Mouse (Mus musculus) E14TG2a.4 (cell line): ENCODE measurements around the gene Krtap4-7.

Experiments
- H3K27me3 ChIP-seq: 2 replicates; pipeline ENCODE4 v1.6.1; 2014; ENCODE audit warnings: low read length, control low read depth; ENCODE audit not compliant: insufficient read depth
- H3K36me3 ChIP-seq: 2 replicates; pipeline ENCODE4 v1.6.1; 2014; ENCODE audit warnings: low read length, control low read depth; ENCODE audit not compliant: insufficient read depth
- H3K4me1 ChIP-seq: replicated peaks from 2 replicates; pipeline ENCODE4 v1.6.1; 2014; ENCODE audit warnings: low read depth, low read length, control low read depth
- H3K4me3 ChIP-seq: replicated peaks from 2 replicates; pipeline ENCODE4 v1.5.1; 2014; ENCODE audit warnings: mild to moderate bottlenecking, low read length
- H3K9me3 ChIP-seq: 2 replicates; pipeline ENCODE4 v1.6.1; 2014; ENCODE audit warnings: low read length, control low read depth
- CTCF ChIP-seq: conservative IDR thresholded peaks from 2 replicates; pipeline ENCODE4 v1.5.1; 2014; ENCODE audit warnings: low read length
- NANOG ChIP-seq: IDR thresholded peaks from 2 replicates; pipeline ENCODE4 v1.6.1; 2014; ENCODE audit warnings: borderline replicate concordance, low read length, mixed read lengths
- POU5F1 ChIP-seq: IDR thresholded peaks from 2 replicates; pipeline ENCODE4 v1.6.1; 2014; ENCODE audit warnings: low read length, borderline replicate concordance

The Krtap4-7 gene

GRCm38 (mm10) chr11:99650136-99650535 lies 6.2 kb upstream of the Krtap4-7 start, which contains the start of gene Gm11555:
TSS of gene Gm11555 (minus strand) at chr11:99650236.
- TF ChIP-seq POU5F1 = no peak
- no peak for TF ChIP-seq CTCF
- TF ChIP-seq NANOG = no peak
- Histone ChIP-seq H3K4me1 (no peaks in the 10 kb centered on the region), H3K27me3 (no peaks in the 10 kb centered on the region), H3K36me3 (no peaks in the 10 kb centered on the region), H3K4me3 (no peak within 1 kb of the TSS), H3K9me3 (no peaks in the 10 kb centered on the region)

GRCm38 (mm10) chr11:99646444-99646843 lies 2.6 kb upstream of the Krtap4-7 start:
- Histone ChIP-seq H3K4me1 (no peaks in the 10 kb centered on the region), H3K4me3 (no peak overlapping the region), H3K36me3 (no peaks in the 10 kb centered on the region), H3K27me3 (no peaks in the 10 kb centered on the region), H3K9me3 (no peaks in the 10 kb centered on the region)
- no peak for TF ChIP-seq CTCF
- TF ChIP-seq POU5F1 = no peak
- TF ChIP-seq NANOG = no peak

- no peaks in the 10 kb centered on the region for H3K4me1 ChIP-seq
- H3K4me3 ChIP-seq = no peak overlapping the region
- no peak for TF ChIP-seq POU5F1
- no peak for TF ChIP-seq NANOG
- TF ChIP-seq CTCF = no peak
- no peaks in the 10 kb centered on the region for H3K9me3 ChIP-seq
- H3K36me3 ChIP-seq = no peaks in the 10 kb centered on the region
- H3K27me3 ChIP-seq = no peaks in the 10 kb centered on the region
Measured at GRCm38 (mm10) chr11:99644351-99644750, 462 bp upstream of the Krtap4-7 start.

- Histone ChIP-seq H3K4me1 (no peaks in the 10 kb centered on the region), H3K36me3 (no peaks in the 10 kb centered on the region), H3K27me3 (no peaks in the 10 kb centered on the region), H3K4me3 (no peak overlapping the region), H3K9me3 (no peaks in the 10 kb centered on the region)
- TF ChIP-seq NANOG (no peak), CTCF (no peak)
Measured at GRCm38 (mm10) chr11:99640926-99641325, 3.0 kb downstream of the Krtap4-7 start.

GRCm38 (mm10) chr11:99637086-99637485 lies 6.8 kb downstream of the Krtap4-7 start:
- Histone ChIP-seq H3K36me3 (no peaks in the 10 kb centered on the region), H3K9me3 (no peaks in the 10 kb centered on the region), H3K4me3 (no peak overlapping the region), H3K27me3 (no peaks in the 10 kb centered on the region), H3K4me1 (no peaks in the 10 kb centered on the region)
- no peak for TF ChIP-seq NANOG
- TF ChIP-seq CTCF = no peak
- no peak for TF ChIP-seq POU5F1

GRCm38 (mm10) chr11:99634653-99635134 lies 9.2 kb downstream of the Krtap4-7 start, which contains the start of gene Krtap4-2:
TSS of gene Krtap4-2 (minus strand) at chr11:99635084.
- Histone ChIP-seq H3K4me3 (no peak within 1 kb of the TSS), H3K27me3 (peaks cover 5% of the 10 kb centered on the region; the same call in 1 of the 2 replicates), H3K36me3 (no peaks in the 10 kb centered on the region), H3K9me3 (no peaks in the 10 kb centered on the region), H3K4me1 (no peaks in the 10 kb centered on the region)
- no peak for TF ChIP-seq NANOG
- TF ChIP-seq CTCF = no peak

- Histone ChIP-seq H3K36me3 (no peaks in the 10 kb centered on the region), H3K4me3 (no peak overlapping the region), H3K27me3 (peaks cover 5% of the 10 kb centered on the region; the same call in 1 of the 2 replicates), H3K4me1 (no peaks in the 10 kb centered on the region), H3K9me3 (no peaks in the 10 kb centered on the region)
- no peak for TF ChIP-seq NANOG
Measured at GRCm38 (mm10) chr11:99633293-99633692, 10.6 kb downstream of the Krtap4-7 start.

- Histone ChIP-seq H3K9me3 (no peaks in the 10 kb centered on the region), H3K4me1 (no peaks in the 10 kb centered on the region)
- TF ChIP-seq NANOG = no peak
- no peak for TF ChIP-seq POU5F1
- no peak for TF ChIP-seq CTCF
Measured at GRCm38 (mm10) chr11:99630890-99631289, 13.0 kb downstream of the Krtap4-7 start.

GRCm38 (mm10) chr11:99628138-99628537 lies 15.8 kb downstream of the Krtap4-7 start, which contains the start of gene Krtap4-1:
TSS of gene Krtap4-1 (minus strand) at chr11:99628238.
- Histone ChIP-seq H3K36me3 (no peaks in the 10 kb centered on the region), H3K4me1 (no peaks in the 10 kb centered on the region), H3K27me3 (peaks cover 5% of the 10 kb centered on the region; the same call in 1 of the 2 replicates), H3K4me3 (0 out of 2 replicates have a peak within 1 kb of the TSS, but pooled peaks have one; percentile 7), H3K9me3 (no peaks in the 10 kb centered on the region)
- TF ChIP-seq NANOG (no peak), CTCF (no peak), POU5F1 (no peak)

More at GRCm38 (mm10) chr11:99630890-99631289, 13.0 kb downstream of the Krtap4-7 start:
- Histone ChIP-seq H3K27me3 (peaks cover 5% of the 10 kb centered on the region; the same call in 1 of the 2 replicates), H3K36me3 (no peaks in the 10 kb centered on the region), H3K4me3 (no peak overlapping the region)
